Mouse (Mus musculus): ENCODE measurements around the gene Gcm2. TPM values are rescaled to one million over a fixed set of nuclear protein-coding genes. Genes with fewer than 3 reads are reported as not detected.

The Gcm2 gene
- polyA plus RNA-seq, 1 experiment from 2014 or later, result not detected

DNA sequence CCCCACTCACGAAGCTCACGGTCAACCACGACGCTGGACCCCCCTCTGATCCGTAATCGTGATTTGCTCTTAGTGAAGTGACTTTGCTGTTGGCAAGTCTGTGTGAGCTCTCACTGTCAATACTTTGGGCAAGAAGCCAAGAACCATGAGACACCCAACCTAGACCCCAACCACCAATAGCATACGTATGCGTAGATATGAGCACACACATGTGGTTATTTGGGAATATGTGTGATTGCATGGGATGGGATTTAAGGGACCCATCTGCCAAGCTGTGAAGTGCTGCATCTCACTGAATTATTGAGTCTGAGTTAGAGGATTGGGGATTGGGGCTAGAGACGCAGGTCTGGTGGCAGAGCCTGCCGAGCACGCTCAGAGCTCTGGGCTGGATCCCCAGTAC, 39.2 kb downstream of the Gcm2 start:
- Histone ChIP-seq H3K27ac (ENCODE audit: low read depth, low read length) (no peak overlapping the region), H3K4me3 (ENCODE audit: low read length) (no peak overlapping the region), H3K9me3 (ENCODE audit: control insufficient read depth, low read length) (no peaks in the 10 kb centered on the region), H3K4me1 (ENCODE audit: control insufficient read depth, insufficient read depth, low read depth, low read length) (no peaks in the 10 kb centered on the region), H3K36me3 (ENCODE audit: control insufficient read depth, insufficient read depth, low read length) (no peaks in the 10 kb centered on the region), H3K27me3 (replicated peaks; ENCODE audit: control insufficient read depth, insufficient read depth, low read length) (no peaks in the 10 kb centered on the region), H3K4me2 (ENCODE audit: low read length) (no peak overlapping the region), H3K9ac (ENCODE audit: low read depth, low read length) (no peak overlapping the region)
- no peak for ATAC-seq
- 86% methylated on average over 11 of the region's 11 CpGs for WGBS

DNA sequence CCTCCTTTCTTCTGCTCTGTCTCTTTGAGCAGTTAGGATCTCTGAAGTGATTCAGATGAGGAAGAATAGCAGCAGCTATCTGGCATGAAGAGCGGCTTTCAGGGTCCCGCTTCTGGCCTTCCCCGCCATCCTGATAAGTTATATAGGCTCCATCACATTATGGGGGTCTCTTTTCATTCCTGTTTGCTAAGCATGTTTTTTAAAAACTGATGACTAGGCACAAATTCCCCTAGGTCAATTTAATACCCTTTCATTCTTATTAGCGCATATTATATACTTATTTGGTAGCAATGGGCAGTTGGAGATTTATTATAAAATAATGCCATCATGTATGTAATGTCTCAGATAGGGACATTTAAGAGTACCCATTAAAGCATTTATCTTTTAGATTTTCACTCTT, 43.2 kb downstream of the Gcm2 start:
- no peak for ATAC-seq
- 92% methylated on average over 4 of the region's 4 CpGs for WGBS

DNA sequence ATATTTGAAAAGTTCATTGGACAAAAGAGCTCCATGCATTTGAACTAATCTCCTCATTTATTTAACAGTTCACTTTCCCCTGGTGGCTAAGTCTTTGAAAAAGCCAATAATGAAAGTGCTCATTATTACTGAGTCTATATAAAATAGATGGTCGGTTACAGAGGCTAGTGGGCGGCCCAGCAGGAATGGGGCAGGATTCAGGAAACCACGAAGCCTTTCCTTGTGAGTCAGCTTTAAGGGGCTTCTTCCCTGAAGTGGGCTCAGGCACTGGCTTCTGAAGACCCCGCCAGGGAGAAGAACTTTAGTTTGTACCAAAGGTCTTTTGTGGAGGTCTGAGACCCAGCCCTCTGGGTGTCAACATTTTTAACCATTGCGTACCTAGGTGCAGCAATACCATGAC, 58.9 kb downstream of the Gcm2 start:
- Histone ChIP-seq H3K4me1 (ENCODE audit: control insufficient read depth, insufficient read depth, low read depth, low read length) (no peaks in the 10 kb centered on the region), H3K27me3 (replicated peaks; ENCODE audit: control insufficient read depth, insufficient read depth, low read length) (no peaks in the 10 kb centered on the region), H3K4me3 (ENCODE audit: low read length) (no peak overlapping the region), H3K36me3 (ENCODE audit: control insufficient read depth, insufficient read depth, low read length) (no peaks in the 10 kb centered on the region), H3K4me2 (ENCODE audit: low read length) (no peak overlapping the region), H3K9me3 (ENCODE audit: control insufficient read depth, low read length) (no peaks in the 10 kb centered on the region), H3K27ac (ENCODE audit: low read depth, low read length) (no peak overlapping the region), H3K9ac (ENCODE audit: low read depth, low read length) (no peak overlapping the region)
- 75% methylated on average over 5 of the region's 5 CpGs for WGBS
- ATAC-seq, result no peak

More for the DNA sequence above, 43.2 kb downstream of the Gcm2 start:
- no peak overlapping the region for H3K9ac ChIP-seq (ENCODE audit: low read depth, low read length)
- no peak overlapping the region for H3K4me2 ChIP-seq (ENCODE audit: low read length)
- no peaks in the 10 kb centered on the region for H3K4me1 ChIP-seq (ENCODE audit: control insufficient read depth, insufficient read depth, low read depth, low read length)
- no peaks in the 10 kb centered on the region for H3K27me3 ChIP-seq (replicated peaks; ENCODE audit: control insufficient read depth, insufficient read depth, low read length)
- no peaks in the 10 kb centered on the region for H3K9me3 ChIP-seq (ENCODE audit: control insufficient read depth, low read length)
- no peak overlapping the region for H3K4me3 ChIP-seq (ENCODE audit: low read length)
- no peaks in the 10 kb centered on the region for H3K36me3 ChIP-seq (ENCODE audit: control insufficient read depth, insufficient read depth, low read length)
- no peak overlapping the region for H3K27ac ChIP-seq (ENCODE audit: low read depth, low read length)

Other genes with a start within 250 kb of the Gcm2 start
- gene Pak1ip1, start 110.0 kb downstream of the Gcm2 start, polyA plus RNA-seq (2015; fragmentation: Nextera tagmentation; extraction: Ambion mirVana), result 55.1 and 55.6 TPM in 2 replicates
- 123 and 139 TPM in 2 replicates for gene Tmem14c, start 94.7 kb downstream of the Gcm2 start, polyA plus RNA-seq (2015; fragmentation: Nextera tagmentation; extraction: Ambion mirVana)
- gene Mak, start 31.3 kb downstream of the Gcm2 start, polyA plus RNA-seq (2015; fragmentation: Nextera tagmentation; extraction: Ambion mirVana), result 2.3 and 2.4 TPM in 2 replicates
- 0.09 TPM in 1 of 2 replicates, not detected in the other for gene Sycp2l, start 3.3 kb upstream of the Gcm2 start, polyA plus RNA-seq (2015; fragmentation: Nextera tagmentation; extraction: Ambion mirVana)
- 36.4 and 43.1 TPM in 2 replicates for gene Elovl2, start 109.4 kb upstream of the Gcm2 start, polyA plus RNA-seq (2015; fragmentation: Nextera tagmentation; extraction: Ambion mirVana)
- 28.5 and 31.3 TPM in 2 replicates for gene Smim13, start 138.8 kb upstream of the Gcm2 start, polyA plus RNA-seq (2015; fragmentation: Nextera tagmentation; extraction: Ambion mirVana)
- gene Gm17364, start 162.9 kb upstream of the Gcm2 start, polyA plus RNA-seq (2015; fragmentation: Nextera tagmentation; extraction: Ambion mirVana), result not detected in 2 replicates